Mouse (Mus musculus) heart, embryonic 13.5 days (tissue): ENCODE results near the gene Gltpd2. TPM values are rescaled to one million over a fixed set of nuclear protein-coding genes. Genes with fewer than 3 reads are reported as not detected.

Source experiments
- ATAC-seq: fragments of 200-750 bp; cut with Nextera tagmentation; 2 replicates; pipeline ENCODE4 v1.8.0; 2017; ENCODE audit warnings: moderate TSS enrichment; ENCODE audit not compliant: insufficient number of reproducible peaks, low FRiP score, low TSS enrichment; ENCODE audit errors: extremely low read depth
- H3K27ac ChIP-seq: fragments of 300-500 bp; sonication (generic); replicated peaks from 2 replicates; pipeline ENCODE4 v1.5.1; 2015; ENCODE audit warnings: moderate library complexity, mild to moderate bottlenecking, inconsistent platforms
- H3K27me3 ChIP-seq: fragments of 300-500 bp; sonication (generic); replicated peaks from 2 replicates; pipeline ENCODE4 v1.6.1; 2015; ENCODE audit warnings: mild to moderate bottlenecking, inconsistent platforms
- H3K36me3 ChIP-seq: fragments of 300-500 bp; sonication (generic); 2 replicates; pipeline ENCODE4 v1.6.1; 2015; ENCODE audit warnings: mild to moderate bottlenecking, inconsistent platforms
- H3K4me1 ChIP-seq: fragments of 300-500 bp; sonication (generic); 2 replicates; pipeline ENCODE4 v1.6.1; 2015; ENCODE audit warnings: inconsistent platforms
- H3K4me2 ChIP-seq: fragments of 300-500 bp; sonication (generic); 2 replicates; pipeline ENCODE4 v1.6.1; 2015; ENCODE audit warnings: inconsistent platforms, mild to moderate bottlenecking, moderate library complexity
- H3K4me3 ChIP-seq: fragments of 300-500 bp; sonication (generic); 2 replicates; pipeline ENCODE4 v1.5.1; 2015; ENCODE audit warnings: moderate library complexity, mild to moderate bottlenecking, inconsistent platforms
- H3K9ac ChIP-seq: fragments of 300-500 bp; sonication (generic); 2 replicates; pipeline ENCODE4 v1.6.1; 2015; ENCODE audit warnings: inconsistent platforms, mild to moderate bottlenecking, moderate library complexity
- H3K9me3 ChIP-seq: fragments of 300-500 bp; sonication (generic); 2 replicates; pipeline ENCODE4 v1.6.1; 2016; ENCODE audit warnings: inconsistent platforms
- WGBS: fragments of 180-500 bp; shearing (Covaris S2); methylation state at CpG from one replicate; pipeline ENCODE4 v1.1.7; 2015; ENCODE audit warnings: mixed read lengths; 5-methylcytosine and 5-hydroxymethylcytosine counted together
- polyA plus RNA-seq: library from polyadenylated mRNA; unstranded; fragments of >200 nt; fragmentation: Nextera tagmentation; extraction: Ambion mirVana; gene quantifications from 2 replicates; pipeline ENCODE4 v1.2.1, GENCODE M21; 2015

Gene Gltpd2
- polyA plus RNA-seq, 1 experiment from 2014 or later: 0.12 TPM

DNA sequence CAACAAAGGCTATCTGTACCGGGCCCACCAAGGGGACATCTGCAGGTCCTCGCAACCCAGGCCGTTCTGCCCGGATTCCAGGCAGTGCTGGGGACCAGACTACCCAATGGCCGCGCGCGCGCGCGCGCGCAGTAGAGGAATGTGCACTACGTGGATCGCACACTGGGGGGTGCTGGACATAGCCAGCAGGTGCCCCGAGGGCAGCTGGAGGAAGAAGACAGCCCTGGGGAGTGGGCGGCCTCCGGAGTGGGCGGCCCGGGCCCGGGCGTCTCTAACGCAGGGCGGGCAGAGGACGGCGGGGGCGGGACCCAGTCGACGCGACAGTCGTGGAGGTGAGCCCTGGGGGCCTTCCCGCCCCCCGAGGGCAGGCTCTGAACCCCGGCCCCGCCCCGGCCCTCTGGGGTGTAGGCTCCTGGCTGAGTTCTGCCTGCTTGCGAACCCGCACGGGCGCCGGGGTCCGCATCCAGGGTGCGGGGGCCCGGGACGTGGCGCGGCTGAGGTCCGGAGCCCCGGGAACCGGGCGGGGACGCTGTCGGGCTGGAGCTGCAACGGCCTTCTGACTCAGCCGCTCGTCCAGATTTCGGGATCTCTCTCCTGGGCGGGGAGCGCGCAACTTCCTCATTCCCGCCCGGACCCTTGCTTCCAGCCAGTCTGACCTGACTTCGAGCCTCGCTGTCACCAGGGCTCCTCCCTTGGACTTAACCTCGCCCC is 21.0 kb downstream of the Gltpd2 start, which contains the start of gene Pld2:
Pld2 (plus strand) TSS at position 188 of the 711 bp plus-strand sequence.
- Histone ChIP-seq H3K27me3 (no peaks in the 10 kb centered on the region; the same call in 1 of the 2 replicates), H3K4me1 (peaks cover 35% of the 10 kb centered on the region), H3K36me3 (peaks cover 17% of the 10 kb centered on the region), H3K9ac (peak within 1 kb of the TSS; percentile 89), H3K27ac (peak within 1 kb of the TSS; percentile 66), H3K9me3 (no peaks in the 10 kb centered on the region), H3K4me2 (peak within 1 kb of the TSS; percentile 75), H3K4me3 (peak within 1 kb of the TSS; percentile 74)
- whole genome bisulfite sequencing: under 1% methylated on average over 64 of the region's 65 CpGs
- peak; percentile 83 for ATAC-seq

DNA sequence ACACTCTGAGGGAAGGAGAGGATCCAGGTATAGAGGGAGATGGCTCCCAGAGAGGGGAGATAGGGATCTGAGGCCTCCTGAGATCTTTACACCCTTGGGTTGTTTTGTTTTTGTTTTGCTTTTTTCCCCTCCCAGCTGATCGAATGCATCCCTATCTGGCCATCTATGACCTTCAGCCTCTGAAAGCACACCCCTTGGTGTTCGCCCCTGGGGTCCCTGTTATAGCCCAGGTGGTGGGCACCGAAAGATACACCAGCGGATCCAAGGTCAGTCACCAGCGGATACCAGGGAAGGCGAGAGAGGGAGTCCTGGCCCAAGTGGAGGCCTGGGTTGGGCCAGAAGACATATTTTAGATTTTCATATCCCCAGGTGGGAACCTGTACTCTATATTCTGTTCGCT is 21.9 kb downstream of the Gltpd2 start:
- Histone ChIP-seq H3K9me3 (no peaks in the 10 kb centered on the region), H3K27me3 (no peaks in the 10 kb centered on the region; the same call in 1 of the 2 replicates), H3K4me1 (peaks cover 36% of the 10 kb centered on the region), H3K4me2 (peak overlapping the region; percentile 75), H3K9ac (peak overlapping the region; percentile 89), H3K4me3 (peak overlapping the region; percentile 74), H3K27ac (no peak overlapping the region; the same call in 1 of the 2 replicates), H3K36me3 (peaks cover 24% of the 10 kb centered on the region)
- 78% methylated on average over 7 of the region's 7 CpGs for WGBS
- ATAC-seq: no peak

DNA sequence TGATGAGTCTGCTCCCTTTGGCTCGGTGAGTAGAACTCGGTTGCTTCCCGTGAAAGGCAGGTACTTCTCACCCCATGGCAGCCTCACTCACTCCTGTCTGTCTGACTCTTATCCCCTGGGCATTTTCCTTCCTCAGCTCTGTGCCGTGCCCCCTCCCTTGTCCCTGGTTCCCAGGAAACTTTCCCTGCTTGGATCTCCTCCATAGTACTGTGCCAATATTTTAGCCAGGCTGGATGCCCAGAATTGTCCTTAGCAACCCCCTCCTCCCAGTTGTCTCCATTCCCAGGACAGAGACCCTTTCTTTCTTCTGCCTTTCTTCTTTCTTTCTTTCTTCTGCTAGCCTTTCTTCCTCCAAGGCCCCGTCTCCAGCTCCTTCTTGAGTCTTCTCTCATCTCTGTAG is 22.4 kb downstream of the Gltpd2 start:
- no peaks in the 10 kb centered on the region; the same call in 1 of the 2 replicates for H3K27me3 ChIP-seq
- H3K36me3 ChIP-seq: peaks cover 29% of the 10 kb centered on the region
- peak overlapping the region; percentile 75 for H3K4me2 ChIP-seq
- H3K9ac ChIP-seq: peak overlapping the region; percentile 89; the same call in 1 of the 2 replicates
- no peaks in the 10 kb centered on the region for H3K9me3 ChIP-seq
- no peak for ATAC-seq
- WGBS: 78% methylated on average over 5 of the region's 5 CpGs
- peak overlapping the region; percentile 74; the same call in 1 of the 2 replicates for H3K4me3 ChIP-seq
- peaks cover 36% of the 10 kb centered on the region for H3K4me1 ChIP-seq
- no peak overlapping the region for H3K27ac ChIP-seq

DNA sequence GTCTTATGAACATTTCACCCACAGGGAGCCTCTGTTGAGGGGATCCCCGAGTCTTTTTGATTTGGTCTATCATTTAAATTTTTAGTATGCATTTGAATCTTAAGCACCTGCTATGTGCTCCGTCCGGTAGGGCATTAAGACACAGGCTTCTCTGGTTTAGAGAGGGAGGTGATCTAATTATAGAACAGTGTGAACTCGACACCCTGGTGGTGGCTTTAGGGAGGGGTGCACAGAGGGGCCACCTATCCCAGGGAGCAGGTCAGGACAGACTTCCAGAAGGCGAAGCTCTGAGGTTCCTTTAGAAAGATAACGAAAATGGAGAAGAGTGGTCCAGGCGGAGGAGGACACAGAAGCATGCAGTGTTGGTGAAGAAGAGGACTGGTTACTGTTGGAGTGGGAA is 25.5 kb downstream of the Gltpd2 start:
- WGBS: 32% methylated on average over 7 of the region's 7 CpGs
- Histone ChIP-seq H3K27me3 (no peaks in the 10 kb centered on the region; the same call in 1 of the 2 replicates), H3K9ac (0 out of 2 replicates have a peak overlapping the region, but pooled peaks have one; percentile 30), H3K9me3 (no peaks in the 10 kb centered on the region), H3K4me2 (peak overlapping the region; percentile 51), H3K4me1 (peaks cover 31% of the 10 kb centered on the region), H3K36me3 (peaks cover 29% of the 10 kb centered on the region), H3K27ac (peak overlapping the region; percentile 39; the same call in 1 of the 2 replicates), H3K4me3 (peak overlapping the region; percentile 6; the same call in 1 of the 2 replicates)
- ATAC-seq: no peak

DNA sequence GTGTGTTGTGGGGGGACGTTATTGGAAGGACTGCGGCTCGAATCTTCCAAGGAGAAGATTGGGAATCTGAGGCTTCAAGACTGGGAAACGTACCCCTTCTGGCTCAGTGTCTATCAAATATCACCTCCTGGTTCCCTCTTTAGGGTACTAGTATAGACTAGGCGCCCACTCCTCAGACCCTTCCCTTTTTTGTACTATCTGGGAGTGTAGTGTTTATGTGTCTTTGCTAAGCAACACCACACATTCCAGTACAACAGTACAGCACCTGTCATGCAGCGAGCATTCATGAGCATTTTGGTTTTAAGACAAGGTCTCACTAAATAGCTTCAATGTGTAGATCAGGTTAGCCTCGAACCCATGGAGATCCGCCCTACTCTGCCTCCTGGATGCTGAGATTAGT is 32.5 kb downstream of the Gltpd2 start:
- Histone ChIP-seq H3K27me3 (no peaks in the 10 kb centered on the region), H3K27ac (no peak overlapping the region), H3K36me3 (peaks cover 37% of the 10 kb centered on the region), H3K4me3 (no peak overlapping the region), H3K4me2 (no peak overlapping the region), H3K4me1 (no peaks in the 10 kb centered on the region), H3K9ac (no peak overlapping the region), H3K9me3 (no peaks in the 10 kb centered on the region)
- no peak for ATAC-seq
- WGBS: 82% methylated on average over 8 of the region's 8 CpGs

DNA sequence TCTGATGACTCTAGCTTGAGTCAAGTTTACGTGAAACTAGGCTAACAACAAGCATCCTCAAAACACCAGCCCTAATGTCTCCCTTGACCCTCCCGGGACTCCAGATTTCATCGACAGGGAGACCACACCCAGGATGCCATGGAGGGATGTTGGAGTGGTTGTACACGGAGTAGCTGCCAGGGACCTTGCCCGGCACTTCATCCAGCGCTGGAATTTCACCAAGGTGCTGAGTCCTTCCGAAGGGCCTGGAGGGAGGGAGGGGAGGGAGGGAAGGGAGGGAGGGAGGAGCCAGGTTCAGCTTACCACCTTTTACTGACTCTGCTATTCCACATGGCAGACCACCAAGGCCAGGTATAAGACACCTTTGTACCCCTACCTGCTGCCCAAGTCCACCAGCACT is 34.9 kb downstream of the Gltpd2 start:
- WGBS: 39% methylated on average over 7 of the region's 7 CpGs
- no peak overlapping the region for H3K27ac ChIP-seq
- H3K4me3 ChIP-seq: no peak overlapping the region
- no peaks in the 10 kb centered on the region for H3K27me3 ChIP-seq
- no peak for ATAC-seq
- H3K9me3 ChIP-seq: no peaks in the 10 kb centered on the region
- H3K36me3 ChIP-seq: peaks cover 53% of the 10 kb centered on the region
- no peak overlapping the region for H3K4me2 ChIP-seq
- no peaks in the 10 kb centered on the region for H3K4me1 ChIP-seq
- no peak overlapping the region for H3K9ac ChIP-seq

DNA sequence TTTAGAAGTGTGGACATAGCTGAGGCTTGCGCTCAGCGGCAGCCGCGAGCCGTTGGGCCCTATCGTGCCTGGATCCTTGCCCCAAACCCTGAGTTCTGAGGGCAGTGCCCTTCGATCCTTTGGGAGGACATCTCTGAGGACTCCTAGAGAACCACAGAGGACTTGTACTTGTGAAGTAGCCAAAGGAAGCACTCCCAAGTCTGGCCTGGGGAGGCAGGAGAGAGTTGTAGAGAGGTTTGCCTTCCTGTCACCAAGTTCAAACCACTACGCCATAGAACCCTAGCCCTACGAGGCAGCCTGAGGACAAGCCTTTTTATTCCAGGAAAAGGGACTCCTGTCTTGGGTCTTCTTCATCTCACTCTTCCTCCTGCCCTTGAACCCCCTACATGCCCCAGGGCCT is 38.5 kb downstream of the Gltpd2 start:
- 88% methylated on average over 9 of the region's 9 CpGs for WGBS
- ATAC-seq: no peak
- Histone ChIP-seq H3K36me3 (peaks cover 50% of the 10 kb centered on the region), H3K27ac (no peak overlapping the region), H3K4me3 (no peak overlapping the region), H3K9ac (no peak overlapping the region), H3K9me3 (no peaks in the 10 kb centered on the region), H3K27me3 (no peaks in the 10 kb centered on the region), H3K4me1 (peaks cover 7% of the 10 kb centered on the region), H3K4me2 (no peak overlapping the region)

DNA sequence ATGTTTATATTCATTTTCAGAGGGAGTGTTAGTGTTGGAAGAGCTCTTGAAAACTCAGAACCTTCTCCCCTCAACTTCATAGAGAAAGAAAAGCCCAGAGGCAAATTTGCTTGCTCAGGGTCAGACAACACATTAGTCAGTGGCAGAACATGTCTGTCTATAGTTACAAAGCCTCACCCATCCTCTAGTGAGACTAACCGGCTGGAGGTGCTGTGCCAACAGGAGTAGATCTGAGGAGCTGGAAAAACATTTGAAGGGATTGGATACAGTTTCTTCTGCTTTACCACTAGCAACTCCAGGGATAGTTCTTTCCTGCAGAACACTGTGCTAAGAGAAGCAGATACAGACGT is 42.9 kb downstream of the Gltpd2 start:
- H3K4me3 ChIP-seq: peak overlapping the region; percentile 94
- no peaks in the 10 kb centered on the region for H3K9me3 ChIP-seq
- peaks cover 34% of the 10 kb centered on the region for H3K4me1 ChIP-seq
- H3K27me3 ChIP-seq: no peaks in the 10 kb centered on the region
- H3K9ac ChIP-seq: peak overlapping the region; percentile 97
- peak overlapping the region; percentile 94 for H3K4me2 ChIP-seq
- H3K36me3 ChIP-seq: peaks cover 12% of the 10 kb centered on the region
- H3K27ac ChIP-seq: peak overlapping the region; percentile 90
- WGBS: 0% methylated on average over 2 of the region's 2 CpGs
- ATAC-seq: no peak

DNA sequence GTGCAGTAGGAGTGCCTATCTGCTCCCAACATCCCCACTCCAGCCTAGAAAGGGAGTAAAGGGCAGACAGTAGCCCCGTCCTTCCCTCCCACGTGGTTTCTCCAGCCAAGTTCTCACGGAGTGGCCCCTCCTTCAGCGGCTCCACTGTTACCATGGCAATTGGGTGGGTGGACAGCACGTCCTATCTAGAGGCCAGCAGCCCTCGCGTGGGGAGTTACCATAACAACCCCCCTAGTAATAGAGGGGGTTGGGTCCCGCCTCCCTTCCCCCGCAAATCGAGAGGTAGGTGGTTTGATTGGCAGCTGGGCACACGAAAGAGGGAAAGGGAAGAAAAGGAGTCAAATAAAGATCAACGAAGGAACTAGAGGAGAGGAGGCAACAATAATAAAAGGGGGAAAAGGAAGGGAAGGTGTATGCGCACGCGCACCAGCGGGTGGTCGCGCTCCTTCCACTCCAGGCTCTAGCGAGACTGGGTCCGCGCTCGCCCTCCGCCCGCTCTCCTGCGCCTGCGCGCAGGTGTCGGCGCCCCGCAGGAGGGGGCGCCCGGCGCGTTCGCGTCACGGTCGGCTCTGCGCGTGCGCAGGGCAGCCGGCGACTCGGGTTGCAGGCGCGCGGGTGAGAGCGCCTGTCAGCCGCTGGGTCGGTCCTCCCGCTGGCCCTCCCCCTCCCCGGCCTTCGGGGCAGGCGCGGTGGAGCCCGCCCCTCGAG is 43.4 kb downstream of the Gltpd2 start, which contains the start of gene Mink1:
Mink1 (plus strand) TSS at position 595 of the 708 bp plus-strand sequence.
- Histone ChIP-seq H3K9me3 (no peaks in the 10 kb centered on the region), H3K36me3 (peaks cover 7% of the 10 kb centered on the region), H3K27me3 (no peaks in the 10 kb centered on the region), H3K4me3 (peak within 1 kb of the TSS; percentile 94), H3K9ac (peak within 1 kb of the TSS; percentile 97), H3K27ac (peak within 1 kb of the TSS; percentile 90), H3K4me2 (peak within 1 kb of the TSS; percentile 94), H3K4me1 (peaks cover 39% of the 10 kb centered on the region)
- WGBS: under 1% methylated on average over 55 of the region's 57 CpGs
- ATAC-seq: peak; percentile 82

DNA sequence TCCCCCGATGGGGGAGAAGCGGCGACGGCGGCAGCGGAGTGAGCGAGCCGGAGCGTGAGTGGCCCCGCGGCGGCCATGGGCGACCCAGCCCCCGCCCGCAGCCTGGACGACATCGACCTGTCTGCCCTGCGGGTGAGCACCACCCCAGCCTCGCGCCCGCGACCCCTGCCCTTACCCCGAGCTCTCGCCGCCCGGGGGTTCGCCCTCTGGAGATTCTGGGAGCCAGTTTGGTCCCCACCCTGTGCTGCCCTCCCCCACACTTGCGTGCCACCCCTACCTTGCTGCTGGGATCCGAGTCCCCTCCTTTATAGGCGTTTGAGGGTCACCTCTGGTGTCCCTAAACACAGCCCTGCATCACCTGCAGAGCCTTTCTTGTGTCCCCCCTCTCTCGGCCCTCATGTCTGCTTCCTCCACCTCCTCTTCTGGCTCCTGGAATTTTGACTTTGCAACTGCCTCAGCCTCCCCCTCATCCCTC is 44.0 kb downstream of the Gltpd2 start:
- Histone ChIP-seq H3K9ac (peak overlapping the region; percentile 97), H3K4me1 (peaks cover 39% of the 10 kb centered on the region), H3K4me2 (peak overlapping the region; percentile 94), H3K4me3 (peak overlapping the region; percentile 94), H3K27ac (peak overlapping the region; percentile 90), H3K27me3 (no peaks in the 10 kb centered on the region), H3K36me3 (peaks cover 5% of the 10 kb centered on the region), H3K9me3 (no peaks in the 10 kb centered on the region)
- peak; percentile 21; the same call in 1 of the 2 replicates for ATAC-seq
- WGBS: under 1% methylated on average over 31 of the region's 31 CpGs
